Mouse (Mus musculus): ENCODE data around the gene Wfikkn1. TPM values are rescaled to one million over a fixed set of nuclear protein-coding genes. Genes with fewer than 3 reads are reported as not detected.

Gene Wfikkn1
- polyA plus RNA-seq (2015; fragmentation: Nextera tagmentation; extraction: Ambion mirVana): 0.30 and 0.38 TPM in 2 replicates

DNA sequence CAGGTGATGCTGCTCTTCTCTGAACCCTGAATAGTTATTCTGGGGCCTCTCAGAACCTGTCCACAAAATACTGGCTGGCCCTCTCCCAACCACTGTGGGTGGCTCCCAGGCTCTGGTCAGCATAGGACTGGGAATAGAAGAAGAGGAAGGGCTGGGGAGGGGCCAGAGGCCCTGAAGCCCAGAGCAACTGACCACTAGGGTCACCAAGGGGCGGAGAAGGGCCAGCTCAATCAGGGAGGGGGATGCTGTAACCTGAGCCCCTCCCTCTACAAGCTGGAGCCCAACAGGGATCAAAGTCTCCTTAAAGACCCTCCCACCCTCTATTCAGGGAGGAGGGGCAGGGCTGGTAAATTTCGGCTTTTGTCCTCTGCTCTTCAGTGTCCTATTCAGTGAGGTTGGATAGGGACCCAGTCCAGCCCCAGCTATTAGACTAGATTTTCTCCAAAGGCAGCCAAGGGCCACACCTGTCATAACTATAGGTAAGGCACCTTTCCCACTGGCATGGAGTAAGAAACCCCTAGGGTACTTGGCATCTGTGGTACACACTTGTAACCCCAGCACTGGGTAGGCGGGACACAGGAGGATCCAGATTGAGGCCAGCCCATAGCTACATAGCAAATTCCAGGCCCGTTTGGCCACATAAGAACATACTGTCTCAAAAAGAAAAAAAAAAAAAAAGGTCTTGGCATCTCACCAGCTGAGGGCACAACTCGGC lies at the start of gene Wfikkn1:
Gene Wfikkn1, minus strand, starts transcription at position 663 of the 715 bp plus-strand sequence.

DNA sequence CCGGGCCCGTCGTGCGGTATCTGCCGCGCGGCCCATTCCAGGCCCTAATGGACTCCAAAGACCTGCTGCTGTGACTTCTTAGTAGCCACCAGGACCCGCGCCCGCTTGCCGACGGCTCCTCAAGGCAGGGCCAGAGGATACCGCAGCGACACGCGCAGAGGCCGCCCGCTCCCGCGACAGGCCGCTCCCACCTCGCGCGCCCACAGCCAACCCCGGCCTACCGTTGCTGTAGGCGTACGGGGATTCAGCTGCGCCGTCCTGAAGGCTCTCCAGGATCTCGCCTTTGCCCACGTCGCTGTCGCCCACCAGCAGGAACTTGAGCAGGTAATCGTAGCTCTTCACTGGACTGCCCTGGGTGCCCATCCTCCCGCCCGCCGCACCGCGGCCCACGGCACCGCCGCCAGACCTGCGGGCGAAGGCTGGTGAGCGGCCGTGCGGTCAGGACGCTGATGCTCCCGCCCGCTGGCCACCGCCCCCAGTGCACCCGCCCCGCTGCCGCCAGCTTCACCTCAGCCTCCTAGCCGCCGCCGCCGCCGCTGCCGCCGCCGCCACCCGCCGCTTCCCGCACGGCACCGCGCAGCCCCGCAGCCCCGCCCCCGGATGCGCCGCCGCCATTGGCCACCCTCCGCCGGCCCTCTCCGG lies 38.6 kb upstream of the Wfikkn1 start, which contains the start of gene Rab40c:
Gene Rab40c, minus strand, starts transcription at position 584 of the 642 bp plus-strand sequence.

GRCm38 (mm10) chr17:25874721-25875170 lies 5.9 kb downstream of the Wfikkn1 start, which contains the start of gene Mettl26:
Mettl26 (plus strand) TSS chr17:25875074.

DNA sequence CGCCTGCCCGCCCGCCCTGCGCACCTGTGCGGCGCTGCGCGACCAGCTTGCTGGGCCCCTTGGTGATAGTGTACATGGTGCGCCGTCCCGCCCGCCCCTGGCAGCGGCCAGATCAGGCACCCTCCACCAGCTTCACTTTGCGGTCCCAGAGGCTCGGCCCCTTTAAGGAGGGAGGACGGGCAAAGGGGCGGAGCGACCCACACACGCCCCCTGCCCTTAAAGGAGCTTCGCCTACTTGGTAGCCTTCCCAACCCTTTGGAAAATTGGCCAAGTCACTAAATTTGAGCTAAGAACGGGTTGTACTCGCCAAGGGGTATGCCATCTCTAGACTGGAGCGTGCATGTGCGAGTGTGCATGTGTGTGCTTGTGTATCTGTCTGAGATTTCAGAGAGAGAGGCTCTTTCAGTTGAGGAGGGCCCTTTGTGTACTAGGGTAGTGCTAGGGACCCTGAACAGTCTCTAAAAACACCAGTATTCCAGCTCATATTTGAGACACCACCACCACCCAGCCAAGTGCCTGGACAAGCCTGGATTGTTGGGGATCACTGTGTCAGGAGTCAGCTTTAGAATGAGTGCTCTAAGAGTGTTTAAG lies 12.0 kb downstream of the Wfikkn1 start, which contains the start of gene Mcrip2:
Gene Mcrip2, minus strand, starts transcription at position 164 of the 591 bp plus-strand sequence.

GRCm38 (mm10) chr17:25860832-25861703 lies 19.6 kb downstream of the Wfikkn1 start, which contains the start of gene Wdr90:
Wdr90 (minus strand) TSS chr17:25861501.

DNA sequence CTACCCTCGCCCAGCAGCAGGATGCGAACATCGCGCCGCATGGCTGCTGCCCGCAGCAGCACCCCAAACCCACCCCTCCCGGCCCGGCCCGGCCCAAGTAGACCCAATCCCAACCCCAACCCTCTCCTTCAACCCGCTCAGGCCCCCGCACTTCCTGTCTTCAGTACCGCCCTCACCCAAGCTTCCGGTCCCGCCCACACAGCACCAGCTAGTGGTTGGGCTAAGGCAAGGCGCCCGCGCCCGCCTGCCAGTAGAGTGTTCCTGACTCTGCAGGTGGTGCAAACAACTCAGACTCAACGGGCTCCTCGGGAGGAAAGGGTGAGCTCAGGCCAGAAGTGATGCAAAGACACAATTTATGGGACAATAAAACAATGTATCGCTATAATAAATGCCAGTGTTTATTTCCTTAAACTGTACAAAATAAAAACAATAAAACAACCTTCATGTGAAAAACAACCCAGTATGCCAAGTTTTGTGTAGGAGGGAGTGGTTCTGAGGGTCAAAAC lies 36.2 kb downstream of the Wfikkn1 start, which contains the start of gene Rhot2:
Gene Rhot2, minus strand, starts transcription at position 456 of the 506 bp plus-strand sequence.

GRCm38 (mm10) chr17:25841117-25841880 lies 39.4 kb downstream of the Wfikkn1 start, which contains the start of gene Gm20683:
Gm20683 (minus strand) TSS chr17:25841763.

DNA sequence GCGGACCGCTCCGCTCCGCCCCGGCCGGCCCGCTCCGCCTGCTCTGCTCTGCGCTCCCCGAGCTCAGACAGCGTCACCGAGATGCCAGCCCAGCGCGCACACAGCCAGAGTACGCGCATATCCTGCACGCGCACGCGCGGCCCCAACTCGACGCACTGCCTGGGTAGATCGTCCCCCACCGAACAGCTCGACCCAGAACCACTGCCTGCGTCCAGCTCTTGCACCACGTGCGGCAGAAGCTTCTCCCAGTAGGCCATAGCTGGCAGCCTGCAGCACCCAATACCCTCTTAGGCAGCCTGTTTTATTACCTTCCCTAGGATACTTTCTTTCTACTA lies 43.6 kb downstream of the Wfikkn1 start, which contains the start of gene Rhbdl1:
Gene Rhbdl1, minus strand, starts transcription at position 220 of the 335 bp plus-strand sequence.

DNA sequence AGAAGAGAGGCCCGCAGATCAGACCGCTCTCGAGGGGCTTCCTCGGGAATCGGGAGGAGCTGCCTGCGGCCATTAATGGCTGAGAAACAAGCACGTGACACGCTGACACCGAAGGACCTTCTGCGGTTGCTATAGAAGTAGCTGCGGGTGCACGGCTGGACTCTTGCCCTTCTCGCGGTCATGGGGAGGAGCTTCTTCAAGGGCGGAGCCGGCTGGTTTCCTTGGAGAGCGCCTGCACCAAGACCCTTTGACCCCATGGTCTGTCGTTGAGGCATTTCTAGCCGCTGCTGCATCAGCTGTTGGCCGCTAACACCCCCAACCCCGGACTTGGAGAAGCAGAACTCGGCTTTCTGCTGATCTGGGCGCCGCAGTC lies 47.4 kb downstream of the Wfikkn1 start, which contains the start of gene Stub1:
Gene Stub1, minus strand, starts transcription at position 114 of the 373 bp plus-strand sequence.

DNA sequence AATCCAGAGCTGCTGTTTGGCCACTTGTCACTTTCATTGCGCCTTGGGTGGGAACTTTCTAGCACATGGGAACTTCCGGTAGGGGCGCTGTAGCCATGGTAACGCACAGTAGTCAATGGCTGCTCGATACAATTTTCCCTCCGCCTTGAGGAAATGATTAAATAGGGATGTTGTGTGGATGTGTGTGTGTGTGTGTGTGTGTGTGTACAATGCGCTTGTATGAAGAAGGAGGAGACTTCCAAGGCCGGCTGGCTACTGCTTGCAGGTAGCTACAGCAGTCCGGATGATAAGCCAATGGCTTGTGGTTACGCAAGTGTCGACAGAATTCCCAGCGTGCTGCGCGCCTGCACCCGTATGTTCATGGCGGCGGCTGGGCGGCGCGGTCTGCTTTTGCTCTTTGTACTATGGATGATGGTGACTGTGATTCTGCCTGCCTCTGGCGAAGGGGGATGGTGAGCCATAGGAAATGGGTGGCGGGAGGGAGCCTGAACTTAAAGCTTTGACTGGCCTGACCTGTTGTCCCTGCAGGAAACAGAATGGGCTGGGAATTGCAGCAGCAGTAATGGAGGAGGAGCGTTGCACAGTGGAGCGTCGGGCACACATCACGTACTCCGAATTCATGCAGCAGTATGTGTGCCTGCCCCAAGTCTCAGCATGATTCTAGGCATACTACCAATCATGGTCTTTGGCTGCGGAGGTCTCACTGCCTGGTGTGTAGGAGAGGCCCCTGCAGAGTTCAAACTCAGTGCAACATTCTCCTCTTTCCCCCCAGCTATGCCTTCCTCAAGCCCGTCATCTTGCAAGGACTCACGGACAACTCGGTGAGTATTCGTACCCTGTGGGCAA lies 51.7 kb downstream of the Wfikkn1 start, which contains the start of gene Jmjd8:
Gene Jmjd8, plus strand, starts transcription at position 156 of the 846 bp plus-strand sequence.

Other genes with a start within 250 kb of the Wfikkn1 start
- gene Gng13, start 163.7 kb downstream of the Wfikkn1 start, polyA plus RNA-seq (2015; fragmentation: Nextera tagmentation; extraction: Ambion mirVana): 0.97 and 2.3 TPM in 2 replicates
- gene Chtf18, start 153.4 kb downstream of the Wfikkn1 start, polyA plus RNA-seq (2015; fragmentation: Nextera tagmentation; extraction: Ambion mirVana): 23.3 and 29.4 TPM in 2 replicates
- gene Rpusd1, start 153.2 kb downstream of the Wfikkn1 start, polyA plus RNA-seq (2015; fragmentation: Nextera tagmentation; extraction: Ambion mirVana): 9.7 and 10.3 TPM in 2 replicates
- not detected in 2 replicates for gene Mslnl, start 144.8 kb downstream of the Wfikkn1 start, polyA plus RNA-seq (2015; fragmentation: Nextera tagmentation; extraction: Ambion mirVana)
- 66.0 and 71.7 TPM in 2 replicates for gene Msln, start 126.5 kb downstream of the Wfikkn1 start, polyA plus RNA-seq (2015; fragmentation: Nextera tagmentation; extraction: Ambion mirVana)
- 17.6 and 18.6 TPM in 2 replicates for gene Narfl, start 107.1 kb downstream of the Wfikkn1 start, polyA plus RNA-seq (2015; fragmentation: Nextera tagmentation; extraction: Ambion mirVana)
- 24.5 and 25.5 TPM in 2 replicates for gene Haghl, start 95.2 kb downstream of the Wfikkn1 start, polyA plus RNA-seq (2015; fragmentation: Nextera tagmentation; extraction: Ambion mirVana)
- gene Ccdc78, start 94.3 kb downstream of the Wfikkn1 start, polyA plus RNA-seq (2015; fragmentation: Nextera tagmentation; extraction: Ambion mirVana): 0.10 and 0.19 TPM in 2 replicates
- gene Fam173a, start 88.0 kb downstream of the Wfikkn1 start, polyA plus RNA-seq (2015; fragmentation: Nextera tagmentation; extraction: Ambion mirVana): 64.4 and 68.0 TPM in 2 replicates
- gene AC134908.4, start 85.2 kb downstream of the Wfikkn1 start, polyA plus RNA-seq (2015; fragmentation: Nextera tagmentation; extraction: Ambion mirVana): not detected in 2 replicates
- gene Metrn, start 83.7 kb downstream of the Wfikkn1 start, polyA plus RNA-seq (2015; fragmentation: Nextera tagmentation; extraction: Ambion mirVana): 42.7 and 43.8 TPM in 2 replicates
- gene Fbxl16, start 71.8 kb downstream of the Wfikkn1 start, polyA plus RNA-seq (2015; fragmentation: Nextera tagmentation; extraction: Ambion mirVana): 0.38 and 0.73 TPM in 2 replicates
- 9.9 and 11.4 TPM in 2 replicates for gene Wdr24, start 57.2 kb downstream of the Wfikkn1 start, polyA plus RNA-seq (2015; fragmentation: Nextera tagmentation; extraction: Ambion mirVana)
- 12.0 and 13.3 TPM in 2 replicates for gene Jmjd8, start 52.0 kb downstream of the Wfikkn1 start, polyA plus RNA-seq (2015; fragmentation: Nextera tagmentation; extraction: Ambion mirVana)
- 123 and 132 TPM in 2 replicates for gene Stub1, start 47.5 kb downstream of the Wfikkn1 start, polyA plus RNA-seq (2015; fragmentation: Nextera tagmentation; extraction: Ambion mirVana)
- 1.4 and 1.9 TPM in 2 replicates for gene Rhbdl1, start 43.6 kb downstream of the Wfikkn1 start, polyA plus RNA-seq (2015; fragmentation: Nextera tagmentation; extraction: Ambion mirVana)
- 1.0 and 1.1 TPM in 2 replicates for gene Gm20683, start 39.1 kb downstream of the Wfikkn1 start, polyA plus RNA-seq (2015; fragmentation: Nextera tagmentation; extraction: Ambion mirVana)
- gene Rhot2, start 36.0 kb downstream of the Wfikkn1 start, polyA plus RNA-seq (2015; fragmentation: Nextera tagmentation; extraction: Ambion mirVana): 12.9 and 13.5 TPM in 2 replicates
- gene Wdr90, start 19.4 kb downstream of the Wfikkn1 start, polyA plus RNA-seq (2015; fragmentation: Nextera tagmentation; extraction: Ambion mirVana): 10.9 and 12.9 TPM in 2 replicates
- 38.2 and 38.4 TPM in 2 replicates for gene Mcrip2, start 12.1 kb downstream of the Wfikkn1 start, polyA plus RNA-seq (2015; fragmentation: Nextera tagmentation; extraction: Ambion mirVana)
- gene Mettl26, start 5.8 kb downstream of the Wfikkn1 start, polyA plus RNA-seq (2015; fragmentation: Nextera tagmentation; extraction: Ambion mirVana): 34.2 and 34.8 TPM in 2 replicates
- gene Rab40c, start 38.9 kb upstream of the Wfikkn1 start, polyA plus RNA-seq (2015; fragmentation: Nextera tagmentation; extraction: Ambion mirVana): 7.1 and 9.0 TPM in 2 replicates
- 119 and 130 TPM in 2 replicates for gene Pigq, start 64.1 kb upstream of the Wfikkn1 start, polyA plus RNA-seq (2015; fragmentation: Nextera tagmentation; extraction: Ambion mirVana)
- gene Nhlrc4, start 64.1 kb upstream of the Wfikkn1 start, polyA plus RNA-seq (2015; fragmentation: Nextera tagmentation; extraction: Ambion mirVana): 7.8 and 8.1 TPM in 2 replicates
- 0.07 and 0.11 TPM in 2 replicates for gene A930017K11Rik, start 71.7 kb upstream of the Wfikkn1 start, polyA plus RNA-seq (2015; fragmentation: Nextera tagmentation; extraction: Ambion mirVana)
- gene Capn15, start 104.9 kb upstream of the Wfikkn1 start, polyA plus RNA-seq (2015; fragmentation: Nextera tagmentation; extraction: Ambion mirVana): 15.0 and 15.2 TPM in 2 replicates
- gene Rab11fip3, start 188.7 kb upstream of the Wfikkn1 start, polyA plus RNA-seq (2015; fragmentation: Nextera tagmentation; extraction: Ambion mirVana): 3.0 and 3.6 TPM in 2 replicates
- gene Decr2, start 209.5 kb upstream of the Wfikkn1 start, polyA plus RNA-seq (2015; fragmentation: Nextera tagmentation; extraction: Ambion mirVana): 7.4 and 9.5 TPM in 2 replicates
- 70.6 and 73.3 TPM in 2 replicates for gene Nme4, start 214.7 kb upstream of the Wfikkn1 start, polyA plus RNA-seq (2015; fragmentation: Nextera tagmentation; extraction: Ambion mirVana)
- 3.2 and 4.2 TPM in 2 replicates for gene Tmem8, start 232.4 kb upstream of the Wfikkn1 start, polyA plus RNA-seq (2015; fragmentation: Nextera tagmentation; extraction: Ambion mirVana)
- gene Mrpl28, start 242.6 kb upstream of the Wfikkn1 start, polyA plus RNA-seq (2015; fragmentation: Nextera tagmentation; extraction: Ambion mirVana): 127 and 135 TPM in 2 replicates

Measured in spleen, postnatal 0 days (tissue).